Mouse (Mus musculus) gastrocnemius, postnatal 36 days (tissue): ENCODE measurements around the gene 1700067P10Rik. TPM values are rescaled to one million over a fixed set of nuclear protein-coding genes. Genes with fewer than 3 reads are reported as not detected.

Source experiments
- DNase-seq, 2 experiments: peaks; one replicate each; pipeline ENCODE4 v3.0.0; 2022
- intact Hi-C: fragments of 180-260 bp; cut with DNase I; formaldehyde crosslinking; loops from one replicate; pipeline ENCODE4 v1.15.1; 2025
- long read RNA-seq, 2 experiments: library from polyadenylated mRNA; stranded (forward); transcript quantifications; one replicate each; pipeline ENCODE4 v2.0.0; 2021
- total RNA-seq, 2 experiments: library from RNA; stranded (reverse); gene quantifications; 2 replicates each; pipeline ENCODE4 v1.2.3; 2021

1700067P10Rik gene
- total RNA-seq, result not detected
- long read RNA-seq, experiment 1, result 0 reads
- long read RNA-seq, experiment 2, result 0 reads

DNA sequence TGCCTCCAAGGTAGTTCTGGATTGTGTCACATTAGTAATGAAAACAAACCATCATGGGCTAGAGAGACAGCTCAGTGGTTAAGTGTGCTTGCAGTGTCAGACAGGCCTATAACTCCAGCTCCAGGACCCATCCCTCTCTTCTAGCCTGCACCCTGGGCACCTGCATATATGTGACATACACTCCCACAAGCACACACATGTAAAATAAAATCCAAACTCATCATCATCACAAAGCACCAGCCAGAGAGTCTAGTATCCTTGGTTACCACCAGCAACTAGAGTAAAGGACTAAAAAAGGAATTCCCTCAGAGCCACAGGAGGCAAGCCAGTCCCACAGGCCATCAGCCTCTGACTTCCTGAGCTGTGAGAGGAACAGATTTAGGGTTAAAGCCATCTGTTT, at the start of gene 1700067P10Rik:
Gene 1700067P10Rik, plus strand, starts transcription at position 301 of the 400 bp plus-strand sequence.
- intact Hi-C loops, result no loop called here
- no peak for DNase-seq

DNA sequence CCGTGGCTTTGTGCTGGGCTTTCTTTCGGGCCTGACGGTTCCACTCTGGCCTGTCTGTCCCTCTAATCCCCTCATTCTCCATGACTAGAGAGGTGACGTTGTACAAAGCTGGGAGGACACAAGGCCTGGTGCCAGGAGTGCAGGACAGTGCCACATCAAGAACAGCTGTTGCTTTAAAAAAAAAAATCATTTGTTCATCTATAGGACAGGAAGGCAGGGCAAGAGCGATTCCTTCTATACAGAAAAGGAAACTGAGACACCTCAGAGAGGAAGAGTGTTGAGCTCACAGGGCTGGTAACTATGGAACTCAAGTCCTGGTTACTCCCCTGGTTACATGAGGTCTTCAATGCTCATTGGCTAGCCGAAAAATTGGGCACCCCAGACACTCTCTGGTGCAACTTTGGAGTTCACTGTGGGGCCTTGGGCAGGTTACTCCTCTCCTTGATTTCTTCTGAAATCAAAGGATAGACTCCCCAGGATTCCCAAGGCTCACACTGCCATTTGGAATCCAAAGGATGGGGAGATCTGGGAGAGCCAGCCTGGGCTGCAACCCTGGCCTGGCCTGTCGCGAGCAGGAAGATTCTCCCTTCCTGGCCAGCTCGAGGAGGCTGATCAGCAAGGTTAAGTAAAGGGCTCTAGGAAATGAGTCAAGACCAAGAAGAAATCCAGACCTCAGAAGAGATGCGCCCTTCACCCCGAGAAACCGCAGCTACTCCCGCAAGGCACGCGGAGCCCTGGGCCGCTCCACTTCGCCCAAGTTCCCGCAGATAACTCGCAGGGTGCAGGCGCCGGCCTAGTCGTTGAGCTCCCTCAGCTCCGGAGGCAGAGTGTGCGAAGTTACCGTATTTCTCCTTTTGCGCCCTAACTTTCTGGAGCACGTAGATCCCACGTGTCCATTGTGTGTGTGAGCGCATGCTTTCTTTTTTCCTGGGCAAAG, 47.5 kb upstream of the 1700067P10Rik start:
- peak in 1 of 2 experiments; percentile 38 for DNase-seq
- intact Hi-C loops, result no loop called here

- intact Hi-C loops, result no loop called here
- no peak for DNase-seq
These were observed 45.8 kb upstream of the 1700067P10Rik start for GRCm38 (mm10) chr17:48043154-48043880.

DNA sequence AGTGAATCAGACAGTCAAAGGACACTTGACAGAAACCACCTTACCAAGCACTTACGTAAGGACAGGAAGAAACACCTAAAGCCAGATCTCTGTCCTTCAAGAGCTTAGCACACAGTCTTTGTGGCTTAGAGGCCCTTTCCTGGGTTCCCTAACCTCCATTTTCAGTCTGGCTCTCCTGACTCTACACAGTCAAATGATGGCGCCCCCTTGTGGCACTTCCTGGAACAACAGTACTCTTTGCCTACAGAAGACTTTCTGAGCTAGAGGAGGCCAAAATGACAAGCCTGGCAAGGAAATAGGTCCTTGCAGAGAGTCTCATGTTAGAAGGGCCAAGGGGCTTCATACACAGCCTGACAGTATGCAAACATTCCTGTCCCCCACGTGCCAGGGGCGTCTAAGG, 43.5 kb upstream of the 1700067P10Rik start:
- DNase-seq, result peak; percentile 55 to 63

GRCm38 (mm10) chr17:48051638-48052337, 37.3 kb upstream of the 1700067P10Rik start:
- intact Hi-C loops, result no loop called here
- no peak for DNase-seq

More for the DNA sequence above, 43.5 kb upstream of the 1700067P10Rik start:
- intact Hi-C loops, result loop anchor here (2.0 to 5.0 kb wide), 5 partner anchors 52 to 253 kb away; partner anchors contain the start of gene Foxp4

DNA sequence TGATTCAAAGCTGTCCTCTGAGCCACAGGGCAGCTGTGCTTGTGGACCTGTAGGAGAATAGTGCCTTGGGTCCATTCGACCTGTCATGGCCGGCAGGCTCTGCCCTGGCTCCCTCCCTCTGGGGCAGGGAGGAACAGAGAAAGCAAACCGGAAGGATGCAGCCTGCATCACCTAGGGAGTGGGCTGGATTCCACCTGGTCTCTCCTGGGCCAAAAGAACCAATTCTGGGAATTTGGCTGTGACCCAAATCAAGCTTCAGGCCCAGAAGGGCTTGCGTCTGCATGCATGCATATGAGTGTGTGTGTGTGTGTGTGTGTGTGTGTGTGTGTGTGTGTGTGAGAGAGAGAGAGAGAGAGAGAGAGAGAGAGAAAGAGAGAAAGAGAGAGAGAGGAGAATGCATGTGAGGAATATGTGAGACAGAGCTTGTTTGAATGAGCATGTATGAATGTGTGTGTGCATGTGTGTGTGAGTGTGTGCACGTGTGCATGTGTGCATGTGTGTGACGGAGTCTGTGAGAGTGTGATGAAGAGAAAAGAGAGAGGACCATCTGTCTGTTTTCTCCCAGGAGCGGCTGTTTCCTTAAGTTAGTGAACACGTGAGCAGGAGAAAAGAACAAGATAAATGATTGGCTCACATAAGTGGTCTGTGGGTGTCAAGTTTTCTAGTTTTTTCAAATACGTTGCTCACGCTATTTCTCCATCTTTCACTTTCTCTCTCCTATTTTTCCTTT, 36.6 kb upstream of the 1700067P10Rik start:
- no peak for DNase-seq
- intact Hi-C loops, result no loop called here

DNA sequence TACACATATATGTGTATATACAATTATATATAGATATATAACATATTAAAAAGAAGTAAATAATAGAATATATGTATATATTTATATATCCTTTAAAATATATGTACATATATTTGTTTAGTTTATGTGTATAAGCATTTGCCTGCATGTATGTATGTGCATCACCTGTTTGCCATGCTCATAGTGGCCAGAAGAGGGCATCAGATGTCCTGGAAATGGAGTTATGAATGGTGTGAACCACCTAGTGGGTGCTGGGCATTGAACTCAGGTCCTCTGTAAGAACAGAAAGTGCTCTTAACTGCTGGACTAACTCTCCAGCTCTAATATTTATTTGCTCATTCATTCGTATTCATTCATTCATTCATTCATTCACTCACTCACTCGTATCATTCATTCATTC, 35.5 kb upstream of the 1700067P10Rik start:
- intact Hi-C loops, result no loop called here
- no peak for DNase-seq

GRCm38 (mm10) chr17:48055076-48055816, 33.9 kb upstream of the 1700067P10Rik start:
- intact Hi-C loops, result no loop called here
- no peak for DNase-seq

GRCm38 (mm10) chr17:48057382-48057781, 31.7 kb upstream of the 1700067P10Rik start:
- peak in 1 of 2 experiments; percentile 31 for DNase-seq
- intact Hi-C loops, result no loop called here

- intact Hi-C loops, result no loop called here
- no peak for DNase-seq
These were observed 24.8 kb upstream of the 1700067P10Rik start for GRCm38 (mm10) chr17:48064196-48064843.

- no peak for DNase-seq
- intact Hi-C loops, result no loop called here
These were observed 24.0 kb upstream of the 1700067P10Rik start for GRCm38 (mm10) chr17:48065081-48065501.

GRCm38 (mm10) chr17:48067083-48067614, 22.0 kb upstream of the 1700067P10Rik start:
- DNase-seq, result no peak
- intact Hi-C loops, result no loop called here

- DNase-seq, result no peak
- intact Hi-C loops, result no loop called here
These were observed 21.4 kb upstream of the 1700067P10Rik start for GRCm38 (mm10) chr17:48067729-48068128.

- no peak for DNase-seq
- intact Hi-C loops, result no loop called here
These were observed 8.5 kb upstream of the 1700067P10Rik start for GRCm38 (mm10) chr17:48080626-48081025.

DNA sequence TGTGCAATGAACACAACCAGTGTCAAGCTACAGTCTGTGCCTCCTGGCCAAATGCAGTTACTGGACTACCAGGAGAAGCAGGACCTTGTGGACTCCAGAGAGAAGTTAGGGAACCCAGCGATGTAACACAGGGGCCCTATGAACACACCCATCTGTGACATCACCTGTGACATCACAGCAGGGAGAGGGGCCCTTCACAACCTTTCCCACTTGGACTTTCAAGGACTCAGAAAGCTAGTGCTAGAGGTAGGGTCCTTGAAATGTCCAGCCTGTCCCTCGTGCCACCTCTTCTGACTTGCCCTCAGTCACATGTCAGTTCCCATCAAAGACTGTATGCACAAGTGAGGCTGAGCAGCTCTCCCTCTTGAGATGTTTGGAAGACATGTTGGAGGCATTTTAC, 327 bp downstream of the 1700067P10Rik start:
- intact Hi-C loops, result no loop called here
- DNase-seq, result no peak

DNA sequence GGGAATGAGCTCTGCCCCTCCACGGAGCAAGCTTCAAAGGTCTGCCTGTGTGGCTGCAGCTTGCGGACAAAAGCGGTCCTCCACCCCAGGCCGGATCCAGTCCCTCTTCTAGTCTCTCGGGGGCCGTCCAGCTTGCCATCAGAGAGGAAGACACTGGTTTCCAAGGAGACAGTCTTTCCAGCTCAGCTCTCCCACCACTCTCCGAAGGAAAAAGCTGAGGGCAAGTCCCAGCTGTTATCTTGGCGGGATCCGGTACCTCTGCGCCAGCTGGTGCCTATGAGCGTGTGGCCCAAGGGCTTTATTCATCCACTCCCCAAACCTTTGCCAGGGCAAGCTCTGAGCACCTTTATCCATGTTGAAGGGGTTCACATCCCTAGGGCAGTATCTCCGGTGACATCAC, 1.2 kb downstream of the 1700067P10Rik start:
- intact Hi-C loops, result no loop called here
- DNase-seq, result no peak

DNA sequence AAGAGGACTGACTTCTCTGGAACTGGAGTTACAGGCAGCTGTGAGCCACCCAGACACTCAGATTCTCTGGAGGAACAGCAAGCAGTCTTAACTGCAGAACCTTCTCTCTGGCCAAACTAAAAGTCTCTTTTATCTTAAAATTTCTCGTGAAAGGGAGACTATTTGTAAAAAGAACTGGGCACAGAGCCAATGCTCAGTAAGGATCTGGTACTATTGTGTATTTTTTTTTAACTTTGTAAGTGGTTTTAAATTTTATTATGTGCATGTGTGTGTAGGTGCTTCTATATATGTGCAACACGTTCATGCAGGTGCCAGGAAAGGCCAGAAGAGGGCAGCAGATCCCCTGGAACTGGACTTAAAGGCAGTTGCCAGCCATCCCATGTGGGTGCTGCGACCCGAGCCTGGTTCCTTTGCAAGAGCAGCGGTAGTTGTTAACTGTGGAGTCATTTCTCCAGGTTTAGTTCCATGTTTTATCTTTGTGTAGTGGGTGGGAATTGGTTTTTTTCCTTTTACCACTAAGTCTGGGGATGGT, 4.2 kb downstream of the 1700067P10Rik start:
- intact Hi-C loops, result no loop called here
- DNase-seq, result no peak
